Mouse (Mus musculus) embryo, embryonic 11 days (tissue): ENCODE results near the gene Mgea5.

Experiments
- DNase-seq: peaks from one replicate; pipeline ENCODE4 v3.0.0-alpha.2; 2015

Mgea5 gene

DNA sequence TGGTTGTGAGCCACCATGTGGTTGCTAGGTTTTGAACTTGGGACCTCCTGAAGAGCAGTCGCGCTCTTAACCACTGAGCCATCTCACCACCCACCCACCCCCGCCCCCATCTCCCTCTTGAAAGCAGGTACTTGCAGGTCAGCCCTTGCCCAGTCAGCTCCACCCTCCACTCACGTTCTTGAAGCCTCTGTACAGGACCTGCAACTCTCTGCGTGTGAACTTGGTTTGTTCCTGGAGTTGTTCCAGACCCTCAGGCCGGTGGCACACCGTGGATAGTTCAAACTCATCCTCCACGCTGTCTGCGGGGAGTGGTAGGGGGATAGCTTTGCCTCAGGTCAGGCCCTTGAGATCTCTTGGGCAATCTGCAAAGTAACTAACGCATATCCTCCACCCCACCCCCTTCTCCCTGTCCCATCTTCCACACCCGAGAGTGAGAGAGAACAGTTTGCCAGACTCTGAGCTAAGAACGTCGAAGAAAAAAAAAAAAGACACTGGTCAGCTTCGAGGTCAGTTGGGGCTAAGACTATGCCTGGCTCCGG is 11.8 kb upstream of the Mgea5 start:
- DNase-seq, result no peak

- no peak for DNase-seq
Observed at GRCm38 (mm10) chr19:45794718-45795117, 11.1 kb upstream of the Mgea5 start.

DNA sequence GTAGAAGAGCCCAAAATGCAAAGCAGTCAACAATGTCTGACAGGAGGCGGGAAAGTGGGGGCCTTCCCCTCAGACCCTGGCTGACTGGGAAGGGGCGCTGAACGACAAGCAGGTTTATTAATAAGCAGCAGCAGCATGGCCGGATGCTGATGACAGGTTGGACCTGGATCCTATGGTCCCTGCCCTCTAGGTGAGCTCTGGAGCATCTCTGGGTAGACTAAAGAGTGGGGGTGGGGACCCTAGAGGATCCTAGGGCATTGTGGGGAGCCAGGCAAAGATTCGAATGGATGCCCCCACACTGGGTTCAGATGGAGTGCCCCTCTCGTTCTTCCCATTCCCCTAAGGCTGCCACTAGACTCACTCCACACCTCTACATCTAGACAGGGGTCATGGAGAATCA is 8.8 kb upstream of the Mgea5 start:
- DNase-seq, result no peak

GRCm38 (mm10) chr19:45789888-45790874 is 6.5 kb upstream of the Mgea5 start:
- no peak for DNase-seq

GRCm38 (mm10) chr19:45789365-45789764 is 5.7 kb upstream of the Mgea5 start:
- DNase-seq, result no peak

- DNase-seq, result no peak
Observed at GRCm38 (mm10) chr19:45788337-45788736, 4.7 kb upstream of the Mgea5 start.

DNA sequence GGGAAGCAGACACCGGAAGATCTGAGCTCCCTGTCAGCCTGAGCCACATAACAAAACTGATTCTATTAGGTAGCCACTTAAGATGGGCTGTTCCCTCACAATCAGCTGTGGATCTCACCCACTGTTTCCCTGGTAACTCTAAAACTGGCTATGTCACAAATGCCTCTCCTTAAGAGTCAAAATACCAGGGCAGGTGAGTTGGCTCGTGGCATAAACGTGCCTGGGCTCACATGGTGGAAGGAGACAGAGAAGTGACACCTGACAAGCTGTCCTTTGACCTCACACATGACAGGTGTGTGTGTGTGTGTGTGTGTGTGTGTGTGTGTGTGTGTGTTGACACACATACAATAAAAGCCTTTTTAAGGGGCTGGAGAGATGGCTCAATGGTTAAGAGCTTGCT is 3.8 kb upstream of the Mgea5 start:
- DNase-seq, result no peak

GRCm38 (mm10) chr19:45785470-45785869 is 1.8 kb upstream of the Mgea5 start:
- no peak for DNase-seq

DNA sequence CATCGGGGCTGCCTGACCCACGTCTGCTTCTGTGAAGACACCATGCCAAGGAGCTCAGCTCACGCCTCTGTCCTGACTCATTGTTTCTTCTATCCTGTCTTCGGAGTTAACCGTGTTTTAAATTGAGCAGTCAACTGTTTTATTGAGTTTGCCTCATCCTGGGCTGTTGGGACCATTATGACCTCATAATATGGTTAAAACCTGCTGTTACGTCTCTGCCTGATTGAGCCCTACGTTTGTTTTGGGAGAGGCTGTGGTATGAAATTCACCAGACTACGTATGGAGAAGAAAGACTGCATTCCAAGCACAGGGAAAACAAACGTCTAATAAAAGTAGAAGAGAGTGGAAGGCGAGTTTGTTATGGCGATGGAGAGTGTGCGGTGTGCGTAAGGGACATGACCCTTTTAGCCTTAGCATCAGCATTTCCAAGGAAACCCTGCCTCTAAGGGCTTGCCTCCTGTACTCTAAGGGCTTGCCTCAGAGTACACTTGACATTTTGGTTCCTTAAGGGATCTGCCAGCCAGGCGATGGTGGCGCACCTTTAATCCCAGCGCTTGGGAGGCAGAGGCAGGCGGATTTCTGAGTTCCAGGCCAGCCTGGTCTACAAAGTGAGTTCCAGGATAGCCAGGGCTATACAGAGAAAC is 418 bp upstream of the Mgea5 start:
- no peak for DNase-seq

- DNase-seq, result peak; percentile 80
Observed at GRCm38 (mm10) chr19:45782315-45783001, 1.2 kb downstream of the Mgea5 start.

DNA sequence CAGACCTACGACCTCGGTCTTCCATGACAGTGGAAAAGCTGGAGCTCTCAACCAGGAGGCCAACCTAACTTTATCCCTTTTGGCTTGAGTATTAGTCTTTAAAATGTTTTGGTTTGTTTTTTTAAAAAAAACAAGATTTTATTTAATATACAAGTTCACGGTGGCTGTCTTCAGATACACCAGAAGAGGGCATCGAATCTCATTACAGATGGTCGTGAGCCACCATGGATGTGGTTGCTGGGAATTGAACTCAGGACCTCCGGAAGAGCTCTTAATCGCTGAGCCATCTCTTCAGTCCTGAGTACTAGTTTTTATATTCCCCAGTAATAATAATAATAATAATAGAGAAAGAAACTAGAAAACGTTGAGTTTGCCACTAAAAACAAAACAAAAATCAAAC is 2.0 kb downstream of the Mgea5 start:
- no peak for DNase-seq

DNA sequence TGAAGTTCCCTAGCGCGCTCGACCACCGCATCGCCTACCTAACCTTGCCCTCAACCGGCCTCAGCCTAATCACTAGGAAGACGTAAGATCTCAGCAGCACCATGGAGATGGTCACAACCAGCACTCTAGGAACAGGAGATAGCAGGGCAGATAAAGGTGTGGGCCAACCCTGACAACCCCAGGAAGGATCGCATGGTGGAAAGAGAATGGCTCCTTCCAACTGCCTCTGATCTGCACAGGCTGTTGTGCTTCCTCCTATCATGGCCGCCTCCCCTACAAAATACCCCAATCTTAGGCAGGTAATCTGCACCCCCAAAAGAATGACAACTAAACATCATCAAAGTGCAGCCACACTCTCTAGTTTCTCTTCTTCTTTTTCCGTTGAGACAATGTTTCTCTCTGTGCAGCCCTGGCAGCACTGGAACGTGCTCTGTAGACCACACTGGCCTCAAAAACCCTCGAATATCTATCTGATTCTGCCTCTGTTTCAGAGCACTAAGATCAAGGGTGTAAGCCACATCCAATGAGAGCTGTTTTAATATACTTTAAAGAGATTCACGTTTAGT is 3.2 kb downstream of the Mgea5 start:
- DNase-seq, result no peak

GRCm38 (mm10) chr19:45775486-45775885 is 8.2 kb downstream of the Mgea5 start:
- no peak for DNase-seq

DNA sequence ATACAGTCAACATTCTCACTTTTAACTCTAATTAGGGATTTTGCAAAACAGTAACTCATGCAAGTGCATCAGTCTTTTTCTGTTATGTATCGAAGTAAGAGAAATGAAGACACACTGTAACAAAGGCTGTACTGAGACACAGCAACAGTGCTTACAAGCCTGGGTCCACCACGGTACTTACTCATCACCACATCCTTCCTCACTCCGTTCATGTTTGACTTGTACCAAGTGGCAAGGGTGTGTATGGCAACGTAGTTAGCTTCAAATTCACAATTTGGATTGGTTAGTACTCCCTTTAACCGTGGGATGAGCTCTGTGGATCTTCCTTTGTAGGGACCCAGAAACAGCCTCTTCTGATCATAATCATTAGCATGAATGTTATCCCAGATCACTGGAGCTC is 12.1 kb downstream of the Mgea5 start:
- DNase-seq, result no peak

DNA sequence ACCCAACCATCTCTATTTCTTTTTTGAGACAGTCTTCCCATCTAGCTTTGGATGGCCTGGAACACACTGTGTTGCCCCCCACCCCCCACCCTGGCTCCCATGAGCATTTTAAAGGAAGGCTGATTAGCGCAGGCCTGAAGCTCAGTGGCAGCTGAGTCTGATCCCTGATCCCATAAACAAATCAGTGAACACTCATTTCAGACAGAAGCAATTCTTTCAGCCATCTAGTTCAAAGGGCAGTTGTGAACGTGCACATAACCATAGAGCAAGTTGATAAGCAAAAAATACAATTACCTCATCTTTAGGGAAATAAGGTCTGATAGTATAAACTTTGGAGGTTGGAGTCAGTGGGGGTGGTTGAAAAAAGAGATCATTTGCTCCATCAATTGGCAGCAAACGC is 22.8 kb downstream of the Mgea5 start:
- DNase-seq, result no peak

DNA sequence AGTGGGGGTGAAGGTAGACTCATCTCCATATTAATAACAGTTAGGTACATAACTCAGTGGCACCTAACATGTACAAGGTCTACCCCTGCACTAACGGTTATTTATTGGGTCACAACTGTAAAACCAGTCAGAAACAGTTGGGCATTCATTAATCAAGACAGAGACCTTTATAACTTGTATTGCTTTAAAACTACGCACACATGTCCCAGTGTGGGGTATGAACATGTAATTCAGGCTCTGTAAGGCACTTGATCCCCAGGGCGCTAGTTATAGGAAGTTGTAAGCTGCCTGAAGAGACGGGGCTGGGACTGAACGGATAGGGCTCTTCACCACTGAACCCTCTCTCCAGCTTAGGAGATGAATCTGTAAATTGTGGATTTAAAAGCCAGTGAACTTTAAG is 25.0 kb downstream of the Mgea5 start:
- DNase-seq, result no peak

DNA sequence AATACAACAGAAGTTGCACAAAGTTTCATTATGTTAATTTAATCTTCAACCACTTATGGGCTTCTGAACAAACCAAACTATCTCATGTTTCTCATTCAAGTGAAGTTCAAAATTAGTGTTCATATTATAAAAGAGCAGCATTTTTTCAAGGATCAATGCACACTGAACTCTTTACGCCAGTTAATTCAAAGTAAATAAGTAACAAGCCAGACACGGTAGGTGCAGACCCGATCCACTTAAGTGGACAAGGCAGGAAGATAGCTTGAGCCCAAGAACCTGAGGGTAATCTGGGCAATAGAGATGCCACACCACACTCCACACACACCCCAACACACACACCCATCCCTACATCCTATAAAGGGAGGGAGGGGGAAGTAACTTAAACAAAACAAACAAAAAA is 30.1 kb downstream of the Mgea5 start:
- DNase-seq, result no peak

DNA sequence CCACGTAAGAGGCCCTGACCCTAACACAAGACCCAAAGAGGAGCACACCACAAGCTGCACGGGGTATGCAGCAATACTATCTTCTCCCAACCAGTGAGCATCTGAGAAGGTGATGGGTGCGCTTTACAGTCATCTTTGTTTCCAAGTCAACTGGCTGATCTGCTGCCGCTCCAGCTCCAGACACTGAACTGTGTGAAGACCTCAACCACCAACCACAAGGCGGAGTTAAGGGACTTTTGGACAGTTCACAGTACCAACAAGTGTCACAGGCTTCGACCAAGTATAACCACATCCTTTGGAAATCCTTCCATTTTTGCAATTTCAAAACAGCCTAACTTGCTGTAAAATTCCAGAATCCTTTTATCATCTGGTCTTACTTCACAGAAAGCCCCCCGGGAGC is 31.8 kb downstream of the Mgea5 start:
- no peak for DNase-seq

DNA sequence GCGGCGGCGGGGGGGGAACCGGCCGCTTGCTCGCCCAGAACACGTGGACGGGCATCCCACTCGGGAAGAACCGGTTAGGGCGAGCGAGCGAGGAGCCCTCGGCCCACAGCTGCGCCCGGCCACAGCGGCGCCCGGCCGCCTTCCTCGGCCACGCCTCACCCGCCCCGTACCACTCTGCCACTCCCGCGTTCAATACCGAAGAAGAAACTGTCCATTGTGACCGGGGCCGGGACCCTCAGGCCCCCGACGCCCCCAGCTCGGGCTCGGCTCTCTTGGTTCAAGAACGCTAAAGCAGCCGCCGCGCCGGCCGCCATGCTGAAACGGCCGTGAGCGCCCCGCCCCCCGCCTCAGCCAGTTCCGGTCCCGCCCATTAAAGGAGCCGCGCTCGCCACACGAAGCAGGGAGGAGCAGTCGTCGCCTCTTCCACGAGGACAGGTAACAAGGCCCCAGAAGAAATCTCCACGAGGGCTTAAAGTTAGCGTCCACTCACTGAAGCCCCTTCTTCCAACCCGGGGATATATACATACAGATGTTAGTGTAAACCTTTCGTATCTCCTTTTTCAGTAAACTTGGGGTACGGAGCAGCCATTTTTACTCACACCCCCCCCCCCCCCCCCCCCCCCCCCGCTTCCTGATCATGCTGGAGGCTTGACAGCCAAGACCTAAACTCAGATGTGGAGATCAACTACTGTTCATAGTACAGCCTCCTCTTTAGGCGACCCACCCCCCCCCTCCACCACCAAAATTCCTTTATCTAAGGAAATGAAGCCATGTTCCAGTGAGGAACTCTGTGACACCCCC is 34.2 kb downstream of the Mgea5 start, which contains the start of gene Npm3:
TSS of gene Npm3 (minus strand) at position 349 of the 801 bp plus-strand sequence.
- DNase-seq, result peak; percentile 93

- DNase-seq, result no peak
Observed at GRCm38 (mm10) chr19:45748691-45749242, 34.9 kb downstream of the Mgea5 start.

DNA sequence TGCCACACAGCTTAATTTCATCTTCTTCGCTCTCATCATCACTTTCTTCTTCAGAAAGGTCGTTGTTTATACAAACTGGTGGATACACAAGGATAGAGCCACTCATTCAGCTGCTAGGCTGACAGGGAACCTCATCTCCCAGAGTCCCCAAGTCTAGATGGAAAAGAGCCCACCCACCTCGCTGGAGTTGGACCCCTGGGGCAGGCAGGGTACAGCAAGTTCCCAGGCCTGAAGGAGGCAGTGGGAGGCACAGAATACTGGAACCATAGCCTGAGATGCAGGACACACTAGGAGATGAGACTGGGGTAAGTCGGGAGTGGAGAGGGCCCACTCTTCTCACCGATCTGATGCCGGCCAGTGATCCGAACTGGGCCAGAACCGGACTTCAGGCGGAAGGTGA is 35.4 kb downstream of the Mgea5 start:
- DNase-seq, result no peak
